Mouse (Mus musculus): ENCODE results near the gene Odaph.

DNA sequence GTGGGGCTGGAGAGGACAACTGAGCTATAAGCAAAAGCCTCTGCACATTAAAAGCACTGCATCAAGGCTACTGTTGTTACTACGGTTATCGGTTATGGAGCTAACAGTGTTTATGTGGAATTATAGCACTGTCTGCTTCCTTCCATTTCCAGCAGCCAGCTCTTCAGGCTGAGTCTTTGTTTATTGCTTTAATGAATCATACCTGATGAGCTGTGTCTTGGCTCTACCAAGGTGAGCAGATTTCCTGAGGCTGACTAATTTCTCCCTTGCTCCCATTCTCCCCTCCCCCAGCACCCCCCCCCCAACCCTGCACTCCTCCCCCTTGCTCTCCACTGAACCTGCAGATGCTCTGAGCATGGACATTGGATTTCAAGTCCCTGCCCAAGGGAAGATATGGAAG lies 524 bp downstream of the Odaph start:
- TF ChIP-seq CTCF (IDR thresholded peaks at IDR 0.05; ENCODE audit: low read depth) (no peak), EP300 (optimal IDR thresholded peaks at IDR 0.05) (no peak)

Data from stomach, postnatal 0 days (tissue).